Mouse (Mus musculus) heart, postnatal 0 days (tissue): ENCODE data around the gene Igflr1. TPM values are rescaled to one million over a fixed set of nuclear protein-coding genes. Genes with fewer than 3 reads are reported as not detected.
A peak's percentile ranks its signal among the peaks of the same experiment; 100 is the strongest.

Source experiments
- ATAC-seq: fragments of 200-750 bp; cut with Nextera tagmentation; 2 replicates; pipeline ENCODE4 v1.8.0; 2017; ENCODE audit warnings: low read depth, moderate number of reproducible peaks, moderate library complexity; ENCODE audit not compliant: insufficient read depth
- DNase-seq: peaks from one replicate; pipeline ENCODE4 v3.0.0-alpha.2; 2016; ENCODE audit warnings: low spot score
- H3K27ac ChIP-seq: fragments of 300-500 bp; sonication (generic); 2 replicates; pipeline ENCODE4 v1.5.1; 2014; ENCODE audit warnings: low read depth, mild to moderate bottlenecking
- H3K27me3 ChIP-seq: fragments of 300-500 bp; sonication (generic); 2 replicates; pipeline ENCODE4 v1.6.1; 2014; ENCODE audit warnings: low read length, mixed read lengths; ENCODE audit not compliant: control insufficient read depth, insufficient read depth
- H3K36me3 ChIP-seq: fragments of 300-500 bp; sonication (generic); replicated peaks from 2 replicates; pipeline ENCODE4 v1.6.1; 2014; ENCODE audit warnings: low read length, mixed read lengths; ENCODE audit not compliant: control insufficient read depth, insufficient read depth
- H3K4me1 ChIP-seq: fragments of 300-500 bp; sonication (generic); 2 replicates; pipeline ENCODE4 v1.6.1; 2014; ENCODE audit warnings: antibody characterized with exemption; ENCODE audit not compliant: control insufficient read depth, insufficient read depth
- H3K4me2 ChIP-seq: fragments of 300-500 bp; sonication (generic); 2 replicates; pipeline ENCODE4 v1.6.1; 2014; ENCODE audit warnings: low read depth, mild to moderate bottlenecking, low read length, moderate library complexity
- H3K4me3 ChIP-seq: fragments of 300-500 bp; sonication (generic); 2 replicates; pipeline ENCODE4 v1.5.1; 2014; ENCODE audit warnings: low read depth, low read length
- H3K9ac ChIP-seq: fragments of 300-500 bp; sonication (generic); replicated peaks from 2 replicates; pipeline ENCODE4 v1.6.1; 2014; ENCODE audit warnings: low read depth, low read length, mixed read lengths
- H3K9me3 ChIP-seq: fragments of 300-500 bp; sonication (generic); replicated peaks from 2 replicates; pipeline ENCODE4 v1.6.1; 2016; ENCODE audit warnings: low read length; ENCODE audit not compliant: control insufficient read depth
- CTCF ChIP-seq: IDR thresholded peaks from 2 replicates; pipeline ENCODE4 v1.5.1; 2016; ENCODE audit warnings: antibody characterized with exemption, control low read depth, low read depth
- EP300 ChIP-seq: IDR thresholded peaks from 2 replicates; pipeline ENCODE4 v1.6.1; 2016; ENCODE audit warnings: antibody characterized with exemption, low read depth
- WGBS: fragments of 180-500 bp; shearing (Covaris S2); extraction: QIAGEN DNeasy Blood & Tissue Kit; methylation state at CpG from one replicate; pipeline ENCODE4 v1.1.7; 2014; 5-methylcytosine and 5-hydroxymethylcytosine counted together
- microRNA-seq: library from miRNA; unstranded; fragments of <30 nt; microRNA quantifications from one replicate; pipeline ENCODE4, GENCODE M21; 2016
- polyA plus RNA-seq: library from polyadenylated mRNA; unstranded; fragments of >200 nt; fragmentation: Nextera tagmentation; extraction: Ambion mirVana; gene quantifications from 2 replicates; pipeline ENCODE4 v1.2.1, GENCODE M21; 2015
- total RNA-seq: library from RNA; depleted of rRNA; stranded (reverse); fragments of >200 nt; gene quantifications from 2 replicates; pipeline ENCODE4 v1.2.3, GENCODE M21; 2014; ENCODE audit warnings: low replicate concordance; rRNA removed

The Igflr1 gene
- total and polyA plus RNA-seq, 2 experiments from 2014 or later = 0.94 to 3.3 TPM

GRCm38 (mm10) chr7:30612654-30613402 lies 47.6 kb downstream of the Igflr1 start, which contains the start of gene Upk1a:
Gene Upk1a (minus strand): TSS chr7:30612847.
- H3K4me2 ChIP-seq = no peak within 1 kb of the TSS
- peaks cover 8% of the 10 kb centered on the region; the same call in 1 of the 2 replicates for H3K4me1 ChIP-seq
- no peak for ATAC-seq
- no peaks in the 10 kb centered on the region for H3K27me3 ChIP-seq
- no peak within 1 kb of the TSS for H3K27ac ChIP-seq
- no peaks in the 10 kb centered on the region for H3K9me3 ChIP-seq
- TF ChIP-seq EP300 = no peak
- no peak for TF ChIP-seq CTCF
- H3K36me3 ChIP-seq = peaks cover 21% of the 10 kb centered on the region
- no peak within 1 kb of the TSS for H3K4me3 ChIP-seq
- no peak for DNase-seq
- H3K9ac ChIP-seq = no peak within 1 kb of the TSS
- 78% methylated on average over 8 of the region's 8 CpGs for WGBS

- 21% methylated on average over 14 of the region's 14 CpGs for WGBS
- peak; percentile 33; the same call in 1 of the 2 replicates for ATAC-seq
- Histone ChIP-seq H3K36me3 (peaks cover 29% of the 10 kb centered on the region), H3K9ac (no peak overlapping the region), H3K27me3 (no peaks in the 10 kb centered on the region), H3K4me3 (no peak overlapping the region), H3K4me1 (peaks cover 8% of the 10 kb centered on the region; the same call in 1 of the 2 replicates), H3K27ac (no peak overlapping the region), H3K9me3 (no peaks in the 10 kb centered on the region), H3K4me2 (no peak overlapping the region)
- peak; percentile 40 for DNase-seq
- TF ChIP-seq CTCF = peak; percentile 59
- TF ChIP-seq EP300 = no peak
These were observed 48.4 kb downstream of the Igflr1 start for GRCm38 (mm10) chr7:30613529-30614112.

- H3K4me3 ChIP-seq = no peak overlapping the region
- TF ChIP-seq CTCF (peak; percentile 13; the same call in 1 of the 2 replicates), EP300 (no peak)
- H3K27ac ChIP-seq = no peak overlapping the region
- DNase-seq = no peak
- H3K4me1 ChIP-seq = peaks cover 8% of the 10 kb centered on the region; the same call in 1 of the 2 replicates
- no peak for ATAC-seq
- H3K9ac ChIP-seq = no peak overlapping the region
- no peaks in the 10 kb centered on the region for H3K27me3 ChIP-seq
- no peak overlapping the region for H3K4me2 ChIP-seq
- peaks cover 38% of the 10 kb centered on the region for H3K36me3 ChIP-seq
- 81% methylated on average over 2 of the region's 2 CpGs for WGBS
- no peaks in the 10 kb centered on the region for H3K9me3 ChIP-seq
These were observed 49.2 kb downstream of the Igflr1 start for GRCm38 (mm10) chr7:30614454-30614853.

- no peaks in the 10 kb centered on the region for H3K27me3 ChIP-seq
- peaks cover 5% of the 10 kb centered on the region; the same call in 1 of the 2 replicates for H3K4me1 ChIP-seq
- no peak for DNase-seq
- H3K27ac ChIP-seq = no peak overlapping the region
- no peak for ATAC-seq
- 53% methylated on average over 5 of the region's 5 CpGs for WGBS
- peaks cover 39% of the 10 kb centered on the region for H3K36me3 ChIP-seq
- no peak for TF ChIP-seq EP300
- TF ChIP-seq CTCF = no peak
- no peak overlapping the region for H3K4me3 ChIP-seq
- H3K9ac ChIP-seq = no peak overlapping the region
- H3K4me2 ChIP-seq = no peak overlapping the region
- H3K9me3 ChIP-seq = no peaks in the 10 kb centered on the region
These were observed 50.0 kb downstream of the Igflr1 start for GRCm38 (mm10) chr7:30615049-30615760.

Small RNA genes lying within 50 kb of the gene (microRNA-seq; reads per million reads assigned to microRNA genes)
- 1.8 reads per million, percentile 2 among the genes with 10 or more reads in this experiment for gene Gm38670
- not detected for gene Mir3569

Other genes with a start within 250 kb of the Igflr1 start
Only the 30 nearest of the 32 such genes appear.
- 3.6 and 5.4 TPM in 2 replicates for gene Lrfn3, start 202.7 kb upstream of the Igflr1 start, total RNA-seq
- 0.40 and 0.69 TPM in 2 replicates for gene Lrfn3, start 202.7 kb upstream of the Igflr1 start, polyA plus RNA-seq
- gene Tyrobp, start 151.7 kb upstream of the Igflr1 start, total RNA-seq = 15.2 and 31.2 TPM in 2 replicates
- 30.4 and 35.8 TPM in 2 replicates for gene Tyrobp, start 151.7 kb upstream of the Igflr1 start, polyA plus RNA-seq
- not detected in 2 replicates for gene Hcst, start 145.6 kb upstream of the Igflr1 start, total RNA-seq
- gene Hcst, start 145.6 kb upstream of the Igflr1 start, polyA plus RNA-seq = 1.1 and 1.4 TPM in 2 replicates
- 0.19 and 5.0 TPM in 2 replicates for gene Nfkbid, start 143.7 kb upstream of the Igflr1 start, total RNA-seq
- 0.38 and 0.44 TPM in 2 replicates for gene Nfkbid, start 143.7 kb upstream of the Igflr1 start, polyA plus RNA-seq
- gene Aplp1, start 119.9 kb upstream of the Igflr1 start, total RNA-seq = 3.6 and 11.4 TPM in 2 replicates
- 4.2 and 5.2 TPM in 2 replicates for gene Aplp1, start 119.9 kb upstream of the Igflr1 start, polyA plus RNA-seq
- gene Kirrel2, start 107.7 kb upstream of the Igflr1 start, total RNA-seq = not detected in 2 replicates
- gene Kirrel2, start 107.7 kb upstream of the Igflr1 start, polyA plus RNA-seq = 0.15 TPM in 1 of 2 replicates, not detected in the other
- not detected in 2 replicates for gene Nphs1, start 107.1 kb upstream of the Igflr1 start, total RNA-seq
- 0.05 TPM in 1 of 2 replicates, not detected in the other for gene Nphs1, start 107.1 kb upstream of the Igflr1 start, polyA plus RNA-seq
- not detected in 2 replicates for gene Prodh2, start 71.8 kb upstream of the Igflr1 start, total RNA-seq
- not detected in 2 replicates for gene Prodh2, start 71.8 kb upstream of the Igflr1 start, polyA plus RNA-seq
- gene Arhgap33, start 30.4 kb upstream of the Igflr1 start, total RNA-seq = 0.31 and 4.3 TPM in 2 replicates
- gene Arhgap33, start 30.4 kb upstream of the Igflr1 start, polyA plus RNA-seq = 0.80 and 1.0 TPM in 2 replicates
- gene Hspb6, start 13.2 kb upstream of the Igflr1 start, total RNA-seq = 72.0 and 93.3 TPM in 2 replicates
- 339 and 340 TPM in 2 replicates for gene Hspb6, start 13.2 kb upstream of the Igflr1 start, polyA plus RNA-seq
- 6.5 and 7.1 TPM in 2 replicates for gene Proser3, start 13.1 kb upstream of the Igflr1 start, total RNA-seq
- 2.5 and 3.2 TPM in 2 replicates for gene Proser3, start 13.1 kb upstream of the Igflr1 start, polyA plus RNA-seq
- gene Lin37, start 5.6 kb upstream of the Igflr1 start, total RNA-seq = 11.9 and 19.7 TPM in 2 replicates
- 26.2 and 27.1 TPM in 2 replicates for gene Lin37, start 5.6 kb upstream of the Igflr1 start, polyA plus RNA-seq
- gene U2af1l4, start 2.1 kb upstream of the Igflr1 start, total RNA-seq = 36.9 and 41.9 TPM in 2 replicates
- 120 and 123 TPM in 2 replicates for gene U2af1l4, start 2.1 kb upstream of the Igflr1 start, polyA plus RNA-seq
- 0.08 and 0.61 TPM in 2 replicates for gene Gm49396, start 2.1 kb upstream of the Igflr1 start, total RNA-seq
- 3.0 and 3.4 TPM in 2 replicates for gene Gm49396, start 2.1 kb upstream of the Igflr1 start, polyA plus RNA-seq
- 106 and 130 TPM in 2 replicates for gene Psenen, start 1.8 kb upstream of the Igflr1 start, total RNA-seq
- gene Psenen, start 1.8 kb upstream of the Igflr1 start, polyA plus RNA-seq = 130 and 133 TPM in 2 replicates
- gene Kmt2b, start 23.3 kb downstream of the Igflr1 start, total RNA-seq = 12.1 and 13.4 TPM in 2 replicates
- gene Kmt2b, start 23.3 kb downstream of the Igflr1 start, polyA plus RNA-seq = 2.9 and 3.2 TPM in 2 replicates
- gene Zbtb32, start 33.5 kb downstream of the Igflr1 start, total RNA-seq = not detected in 2 replicates
- gene Zbtb32, start 33.5 kb downstream of the Igflr1 start, polyA plus RNA-seq = 0.11 and 0.27 TPM in 2 replicates
- 1.1 and 73.4 TPM in 2 replicates for gene Upk1a, start 47.4 kb downstream of the Igflr1 start, total RNA-seq
- 0.56 and 0.60 TPM in 2 replicates for gene Upk1a, start 47.4 kb downstream of the Igflr1 start, polyA plus RNA-seq
- 1,408 and 1,527 TPM in 2 replicates for gene Cox6b1, start 60.7 kb downstream of the Igflr1 start, total RNA-seq
- 4,395 and 4,405 TPM in 2 replicates for gene Cox6b1, start 60.7 kb downstream of the Igflr1 start, polyA plus RNA-seq
- not detected in 2 replicates for gene Etv2, start 70.4 kb downstream of the Igflr1 start, total RNA-seq
- gene Etv2, start 70.4 kb downstream of the Igflr1 start, polyA plus RNA-seq = not detected in 2 replicates
- gene Rbm42, start 84.9 kb downstream of the Igflr1 start, total RNA-seq = 93.4 and 114 TPM in 2 replicates
- 71.3 and 71.6 TPM in 2 replicates for gene Rbm42, start 84.9 kb downstream of the Igflr1 start, polyA plus RNA-seq
- gene Haus5, start 99.6 kb downstream of the Igflr1 start, total RNA-seq = 17.5 and 19.8 TPM in 2 replicates
- 9.5 and 10.5 TPM in 2 replicates for gene Haus5, start 99.6 kb downstream of the Igflr1 start, polyA plus RNA-seq
- not detected in 2 replicates for gene Pmis2, start 106.2 kb downstream of the Igflr1 start, total RNA-seq
- gene Pmis2, start 106.2 kb downstream of the Igflr1 start, polyA plus RNA-seq = not detected in 2 replicates
- gene 2200002J24Rik, start 133.5 kb downstream of the Igflr1 start, total RNA-seq = 1.5 and 6.6 TPM in 2 replicates
- 5.8 and 6.4 TPM in 2 replicates for gene 2200002J24Rik, start 133.5 kb downstream of the Igflr1 start, polyA plus RNA-seq
- not detected in 2 replicates for gene Atp4a, start 146.8 kb downstream of the Igflr1 start, total RNA-seq
- gene Atp4a, start 146.8 kb downstream of the Igflr1 start, polyA plus RNA-seq = 0.04 TPM in 1 of 2 replicates, not detected in the other
- gene Tmem147, start 164.1 kb downstream of the Igflr1 start, total RNA-seq = 228 and 261 TPM in 2 replicates
- gene Tmem147, start 164.1 kb downstream of the Igflr1 start, polyA plus RNA-seq = 283 and 304 TPM in 2 replicates
- not detected in 2 replicates for gene Gapdhs, start 178.3 kb downstream of the Igflr1 start, total RNA-seq
- 0.16 TPM in 1 of 2 replicates, not detected in the other for gene Gapdhs, start 178.3 kb downstream of the Igflr1 start, polyA plus RNA-seq
- 0.23 and 4.6 TPM in 2 replicates for gene Sbsn, start 186.0 kb downstream of the Igflr1 start, total RNA-seq
- 2.5 and 2.6 TPM in 2 replicates for gene Sbsn, start 186.0 kb downstream of the Igflr1 start, polyA plus RNA-seq
- 1.1 and 8.1 TPM in 2 replicates for gene Dmkn, start 198.3 kb downstream of the Igflr1 start, total RNA-seq
- gene Dmkn, start 198.3 kb downstream of the Igflr1 start, polyA plus RNA-seq = 10.4 and 13.8 TPM in 2 replicates
- not detected in 2 replicates for gene Krtdap, start 222.5 kb downstream of the Igflr1 start, total RNA-seq
- gene Krtdap, start 222.5 kb downstream of the Igflr1 start, polyA plus RNA-seq = 0.40 and 1.3 TPM in 2 replicates